Mouse (Mus musculus) right cerebral cortex, postnatal 25 days (tissue): ENCODE data around the gene Zic3.

Experiments
- DNase-seq: peaks from one replicate; pipeline ENCODE4 v3.0.0; 2022

Gene Zic3

GRCm38 (mm10) chrX:58042512-58042911 lies 20.0 kb downstream of the Zic3 start:
- DNase-seq, result no peak
